Mouse (Mus musculus) kidney, adult 8-10 months (tissue): ENCODE measurements around the gene Krtap13.
"Not testable (repeated sequence)": the region's sequence is repeated elsewhere in the genome, so short reads cannot be mapped to it uniquely, and the experiment has no call there.

Experiments used
- DNase-seq, 2 experiments: peaks; one replicate each; pipeline ENCODE4 v3.0.0; 2022

Gene Krtap13

GRCm38 (mm10) chr16:88751535-88751934 lies at the start of gene Krtap13:
Krtap13 (minus strand) TSS chr16:88751635.
- DNase-seq = not testable (repeated sequence)

DNA sequence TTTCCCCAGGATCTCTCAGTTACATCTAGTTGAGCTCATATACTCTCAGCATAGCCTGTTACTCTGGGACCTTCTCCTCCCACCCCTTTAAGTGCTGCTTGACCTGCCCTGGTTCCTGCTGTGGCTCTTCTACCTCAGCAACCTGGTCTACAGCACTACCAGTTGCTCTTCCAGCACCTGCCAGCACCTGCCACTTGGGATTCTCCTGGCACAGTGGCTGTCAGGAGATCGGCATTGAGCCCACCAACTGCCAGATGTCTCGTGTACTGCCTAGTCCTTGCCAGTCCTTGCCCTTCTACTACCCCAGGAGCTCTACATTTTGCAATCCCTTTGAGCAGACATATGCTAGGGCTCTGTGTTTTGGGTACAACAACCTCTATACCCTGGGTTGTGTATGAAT lies 35.4 kb upstream of the Krtap13 start:
- DNase-seq = no peak

DNA sequence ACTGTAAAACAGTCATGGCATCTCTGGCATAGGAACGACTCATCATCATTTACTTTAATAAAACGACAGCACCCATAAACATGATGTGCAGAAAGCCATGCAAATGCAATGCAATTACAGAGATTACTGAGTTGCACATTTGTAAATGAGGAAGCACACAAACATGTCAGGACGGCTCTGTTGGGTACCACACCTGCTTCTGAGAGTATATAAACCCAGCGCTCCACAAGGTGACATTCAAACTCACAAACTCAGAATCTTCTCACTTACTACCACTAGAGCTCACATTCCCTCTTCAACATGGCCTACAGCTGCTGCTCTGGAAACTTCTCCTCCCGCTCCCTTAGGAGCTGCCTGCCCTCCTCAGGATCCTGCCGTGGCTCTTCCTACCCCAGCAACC lies 26.2 kb upstream of the Krtap13 start, which contains the start of gene Gm5965:
Gm5965 (plus strand) TSS at position 301 of the 400 bp plus-strand sequence.
- DNase-seq = no peak

- DNase-seq = no peak
These were observed 22.7 kb upstream of the Krtap13 start, which contains the start of gene 2310057N15Rik for GRCm38 (mm10) chr16:88774106-88774505. 2310057N15Rik (minus strand) TSS chr16:88774206.

DNA sequence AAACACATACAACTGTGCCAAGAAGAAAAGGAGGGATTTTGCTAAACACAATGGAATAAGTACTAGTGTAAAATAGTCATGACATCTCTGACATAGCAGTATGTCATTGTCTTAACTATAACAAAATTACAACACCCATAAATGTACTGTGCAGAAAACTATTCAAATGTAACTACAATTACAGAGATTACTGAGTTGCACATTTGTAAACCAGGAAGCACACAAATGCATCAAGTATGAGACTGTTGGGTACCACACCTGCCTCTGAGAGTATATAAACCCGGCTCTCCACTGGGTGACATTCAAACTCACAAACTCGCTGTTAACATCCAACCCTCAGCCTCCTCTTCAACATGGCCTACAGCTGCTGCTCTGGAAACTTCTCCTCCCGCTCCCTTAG lies 7.1 kb upstream of the Krtap13 start, which contains the start of gene 2310034C09Rik:
2310034C09Rik (plus strand) TSS at position 301 of the 400 bp plus-strand sequence.
- not testable (repeated sequence) for DNase-seq

- DNase-seq = no peak
These were observed 3.5 kb downstream of the Krtap13 start for GRCm38 (mm10) chr16:88747943-88748342.

DNA sequence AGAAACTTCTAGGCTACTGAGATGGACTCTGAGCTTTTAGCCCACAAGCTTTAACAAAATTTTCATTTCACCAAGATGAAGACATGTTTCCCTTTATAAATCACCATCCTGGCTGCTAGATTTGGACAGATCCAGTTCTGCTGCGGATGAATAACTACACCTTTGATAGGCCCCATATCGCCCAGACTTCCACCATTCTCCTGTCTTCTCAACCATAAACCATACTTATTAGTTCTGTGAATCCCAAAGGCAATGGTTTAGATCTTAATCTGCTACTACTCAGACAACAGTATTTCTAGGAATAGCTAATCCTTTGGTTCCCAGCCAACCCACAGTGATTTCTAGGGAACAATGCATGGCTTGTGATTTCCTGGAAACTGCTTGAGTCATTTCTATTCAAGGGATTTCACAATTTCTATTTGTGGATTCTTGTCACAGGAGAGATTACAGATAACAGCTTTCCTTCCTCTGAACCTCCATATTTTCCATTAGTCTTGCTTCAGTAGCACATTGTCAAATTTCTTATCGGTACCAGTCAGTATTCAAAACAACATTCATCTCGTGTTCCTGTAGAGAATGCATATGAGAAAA lies 6.6 kb downstream of the Krtap13 start:
- DNase-seq = no peak

DNA sequence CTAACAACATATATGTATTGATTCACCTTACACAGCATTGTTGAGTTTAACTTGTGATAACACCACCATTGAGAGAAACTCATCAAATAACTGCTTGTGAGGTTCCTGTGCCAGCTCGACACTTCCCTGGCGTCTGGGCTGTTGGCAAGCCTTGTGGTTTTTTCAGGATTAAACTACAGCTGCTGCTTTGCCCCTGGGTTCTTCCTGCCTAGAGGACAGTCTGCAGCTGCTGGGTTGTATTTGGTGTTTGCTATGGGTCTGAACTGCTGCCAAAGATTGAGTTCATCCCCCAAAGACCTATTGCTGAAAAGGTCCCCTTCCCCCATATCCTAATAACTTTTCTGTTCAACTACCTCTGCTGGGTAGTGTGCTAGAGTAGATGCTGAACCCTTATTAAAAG lies 16.0 kb downstream of the Krtap13 start:
- DNase-seq = no peak

- DNase-seq = no peak
These were observed 22.6 kb downstream of the Krtap13 start, which contains the start of gene Krtap13-1 for GRCm38 (mm10) chr16:88728812-88729275. Krtap13-1 (plus strand) TSS chr16:88728862.

DNA sequence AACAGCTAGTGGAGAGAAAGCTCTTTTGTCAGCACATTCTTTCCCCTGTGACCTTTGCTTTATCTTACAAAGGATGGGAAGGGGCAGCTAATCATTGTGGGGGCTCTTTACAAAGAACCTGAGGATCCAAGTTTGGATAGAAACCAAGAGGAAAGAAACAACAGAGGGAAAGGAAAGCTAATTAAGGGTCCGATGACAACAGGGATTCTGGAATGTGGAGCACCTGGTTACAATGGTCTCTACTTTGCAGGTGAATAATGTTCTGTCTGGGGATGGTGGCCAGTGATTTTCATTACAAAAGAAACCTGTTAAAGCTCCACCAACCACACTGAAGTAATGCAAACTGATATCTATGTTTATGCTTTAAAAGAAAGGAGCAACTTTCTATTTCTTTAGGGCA lies 31.4 kb downstream of the Krtap13 start:
- DNase-seq = no peak

DNA sequence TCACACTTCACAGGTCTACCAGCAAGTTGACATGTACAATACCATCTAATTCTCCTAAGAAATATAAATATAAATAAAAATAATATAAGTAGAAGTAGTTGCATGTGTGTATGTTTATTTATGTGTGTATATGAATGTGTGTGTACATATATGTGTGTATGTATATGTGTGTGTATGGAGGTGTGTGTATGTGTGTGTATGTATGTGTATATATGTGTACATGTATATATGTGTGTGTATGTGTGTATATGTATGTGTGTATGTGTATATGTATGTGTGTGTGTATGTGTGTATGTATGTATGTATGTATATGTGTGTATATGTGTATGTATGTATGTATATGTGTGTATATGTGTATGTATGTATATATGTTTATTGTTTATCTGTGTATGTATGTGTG lies 34.9 kb downstream of the Krtap13 start:
- DNase-seq = no peak

GRCm38 (mm10) chr16:88711245-88711644 lies 40.2 kb downstream of the Krtap13 start:
- DNase-seq = no peak

DNA sequence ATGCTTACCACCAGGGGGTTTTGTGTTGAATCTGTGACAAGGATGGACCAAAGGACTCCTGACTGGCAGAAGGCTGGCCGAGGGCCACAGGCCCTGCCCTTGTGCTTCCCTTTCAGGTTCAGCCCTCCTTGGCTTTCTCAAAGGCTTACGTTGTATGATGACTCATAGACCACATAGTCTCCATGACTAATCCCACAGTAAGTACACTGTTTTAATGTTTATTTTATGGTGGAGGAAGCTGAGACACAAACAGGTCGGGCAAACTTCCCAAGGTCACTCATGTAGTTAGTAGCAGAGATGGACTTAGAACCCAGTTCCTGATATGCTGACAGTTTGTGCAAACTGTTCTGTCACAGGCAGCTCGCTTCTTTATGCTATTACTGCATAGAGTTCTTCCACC lies 40.7 kb downstream of the Krtap13 start:
- no peak for DNase-seq

GRCm38 (mm10) chr16:88707496-88708012 lies 43.9 kb downstream of the Krtap13 start, which contains the start of gene 2310061N02Rik:
2310061N02Rik (minus strand) TSS chr16:88707962.
- DNase-seq = no peak

- no peak for DNase-seq
These were observed 50.2 kb downstream of the Krtap13 start for GRCm38 (mm10) chr16:88701072-88701864.
